Mouse (Mus musculus): Measurements from ENCODE around the gene Map4k4.

Gene Map4k4

GRCm38 (mm10) chr1:39963821-39964220, 63.1 kb downstream of the Map4k4 start:
- DNase-seq (ENCODE audit: low spot score) = no peak

- no peak for DNase-seq (ENCODE audit: low spot score)
Observed at GRCm38 (mm10) chr1:39964427-39964826, 63.7 kb downstream of the Map4k4 start.

- no peak for DNase-seq (ENCODE audit: low spot score)
Observed at GRCm38 (mm10) chr1:39965461-39965860, 64.7 kb downstream of the Map4k4 start.

GRCm38 (mm10) chr1:39968999-39969398, 68.3 kb downstream of the Map4k4 start:
- no peak for DNase-seq (ENCODE audit: low spot score)

GRCm38 (mm10) chr1:39969771-39970406, 69.2 kb downstream of the Map4k4 start:
- no peak for DNase-seq (ENCODE audit: low spot score)

- no peak for DNase-seq (ENCODE audit: low spot score)
Observed at GRCm38 (mm10) chr1:39972411-39972810, 71.7 kb downstream of the Map4k4 start.

GRCm38 (mm10) chr1:39973911-39974310, 73.2 kb downstream of the Map4k4 start:
- DNase-seq (ENCODE audit: low spot score) = no peak

GRCm38 (mm10) chr1:39975005-39975404, 74.3 kb downstream of the Map4k4 start:
- DNase-seq (ENCODE audit: low spot score) = no peak

GRCm38 (mm10) chr1:39976107-39976506, 75.4 kb downstream of the Map4k4 start:
- DNase-seq (ENCODE audit: low spot score) = no peak

- DNase-seq (ENCODE audit: low spot score) = no peak
Observed at GRCm38 (mm10) chr1:39976847-39977744, 76.4 kb downstream of the Map4k4 start.

GRCm38 (mm10) chr1:39978781-39979486, 78.2 kb downstream of the Map4k4 start:
- DNase-seq (ENCODE audit: low spot score) = no peak

GRCm38 (mm10) chr1:39980314-39981290, 79.9 kb downstream of the Map4k4 start:
- no peak for DNase-seq (ENCODE audit: low spot score)

GRCm38 (mm10) chr1:39981970-39982369, 81.3 kb downstream of the Map4k4 start:
- DNase-seq (ENCODE audit: low spot score) = no peak

- no peak for DNase-seq (ENCODE audit: low spot score)
Observed at GRCm38 (mm10) chr1:39982727-39983487, 82.2 kb downstream of the Map4k4 start.

GRCm38 (mm10) chr1:39984331-39984730, 83.6 kb downstream of the Map4k4 start:
- DNase-seq (ENCODE audit: low spot score) = no peak

GRCm38 (mm10) chr1:39986820-39987219, 86.1 kb downstream of the Map4k4 start:
- DNase-seq (ENCODE audit: low spot score) = no peak

- DNase-seq (ENCODE audit: low spot score) = no peak
Observed at GRCm38 (mm10) chr1:39988841-39989240, 88.1 kb downstream of the Map4k4 start.

- DNase-seq (ENCODE audit: low spot score) = no peak
Observed at GRCm38 (mm10) chr1:39990041-39990440, 89.3 kb downstream of the Map4k4 start.

GRCm38 (mm10) chr1:39993921-39994320, 93.2 kb downstream of the Map4k4 start:
- DNase-seq (ENCODE audit: low spot score) = no peak

- no peak for DNase-seq (ENCODE audit: low spot score)
Observed at GRCm38 (mm10) chr1:39995593-39995992, 94.9 kb downstream of the Map4k4 start.

- DNase-seq (ENCODE audit: low spot score) = no peak
Observed at GRCm38 (mm10) chr1:40000476-40000875, 99.8 kb downstream of the Map4k4 start.

Measured in urinary bladder, postnatal 10 days (tissue).